Mouse (Mus musculus): ENCODE results near the gene Patl1. TPM values are rescaled to one million over a fixed set of nuclear protein-coding genes. Genes with fewer than 3 reads are reported as not detected.

Patl1 gene
- polyA plus RNA-seq (2017; shearing (Covaris generic)), result 19.2 TPM

DNA sequence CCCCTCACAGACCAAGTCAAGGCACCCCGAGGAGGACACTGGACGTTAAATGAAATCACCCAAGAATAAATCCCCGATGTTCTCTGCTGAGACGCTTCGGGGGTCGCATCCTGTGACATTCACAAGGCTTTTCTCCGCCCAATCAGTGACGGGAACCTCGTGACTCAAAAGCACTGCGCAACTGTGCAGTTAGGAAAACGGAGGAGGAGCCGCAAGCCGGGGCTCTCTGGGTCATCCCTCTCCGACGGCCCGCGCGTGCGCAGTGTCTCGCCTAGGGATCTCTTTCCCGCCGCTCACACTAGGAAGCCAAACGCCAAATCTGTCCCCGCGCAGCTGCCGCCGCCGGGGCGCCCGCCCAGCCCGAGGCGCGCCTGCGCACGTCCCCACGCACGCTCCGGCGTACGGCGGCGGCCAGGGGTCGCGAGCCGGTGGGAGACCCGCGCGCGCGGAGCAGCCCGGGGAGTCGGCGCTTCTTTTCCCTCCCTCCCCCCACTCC lies at the start of gene Patl1:
Gene Patl1, plus strand, starts transcription at position 363 of the 496 bp plus-strand sequence.

DNA sequence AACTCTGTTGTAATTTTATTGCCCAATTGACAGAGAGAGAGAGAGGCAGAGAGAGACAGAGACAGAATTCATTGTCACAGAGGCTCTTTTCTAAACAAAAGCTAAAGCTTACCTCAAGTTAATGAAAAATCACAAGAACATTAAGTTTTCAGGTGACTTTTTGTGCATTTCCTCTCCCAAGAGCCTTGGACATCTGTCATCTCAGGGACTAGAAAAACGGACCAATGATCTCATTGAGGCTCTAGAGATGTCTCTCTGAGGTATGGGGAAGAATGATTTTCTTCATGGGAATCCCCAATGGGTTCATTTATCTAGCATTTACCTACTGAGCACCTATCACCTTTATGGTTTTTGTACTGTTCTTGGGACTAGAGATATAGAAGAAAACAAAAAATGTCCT lies 37.2 kb upstream of the Patl1 start, which contains the start of gene Olfr1419:
Gene Olfr1419, minus strand, starts transcription at position 101 of the 400 bp plus-strand sequence.

DNA sequence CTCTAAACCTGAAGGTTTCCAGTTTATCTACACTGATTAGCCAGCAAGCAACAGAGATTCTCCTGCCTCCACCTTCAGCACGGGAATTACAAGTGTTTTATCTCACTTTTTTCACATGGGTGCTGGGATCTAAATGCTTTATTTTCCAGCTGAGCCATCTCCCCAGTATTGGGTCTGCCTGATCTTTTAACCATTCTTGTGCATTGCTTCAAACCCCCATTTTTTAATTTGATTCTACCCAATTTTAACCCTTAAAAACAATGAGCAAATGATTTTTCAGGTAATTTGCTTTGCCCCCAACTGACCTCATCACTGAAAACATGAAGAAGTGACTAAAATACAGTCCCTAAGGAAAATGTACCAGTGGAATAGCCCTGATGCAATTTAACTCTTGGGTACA lies 25.9 kb upstream of the Patl1 start, which contains the start of gene Olfr1420:
Gene Olfr1420, plus strand, starts transcription at position 301 of the 400 bp plus-strand sequence.

DNA sequence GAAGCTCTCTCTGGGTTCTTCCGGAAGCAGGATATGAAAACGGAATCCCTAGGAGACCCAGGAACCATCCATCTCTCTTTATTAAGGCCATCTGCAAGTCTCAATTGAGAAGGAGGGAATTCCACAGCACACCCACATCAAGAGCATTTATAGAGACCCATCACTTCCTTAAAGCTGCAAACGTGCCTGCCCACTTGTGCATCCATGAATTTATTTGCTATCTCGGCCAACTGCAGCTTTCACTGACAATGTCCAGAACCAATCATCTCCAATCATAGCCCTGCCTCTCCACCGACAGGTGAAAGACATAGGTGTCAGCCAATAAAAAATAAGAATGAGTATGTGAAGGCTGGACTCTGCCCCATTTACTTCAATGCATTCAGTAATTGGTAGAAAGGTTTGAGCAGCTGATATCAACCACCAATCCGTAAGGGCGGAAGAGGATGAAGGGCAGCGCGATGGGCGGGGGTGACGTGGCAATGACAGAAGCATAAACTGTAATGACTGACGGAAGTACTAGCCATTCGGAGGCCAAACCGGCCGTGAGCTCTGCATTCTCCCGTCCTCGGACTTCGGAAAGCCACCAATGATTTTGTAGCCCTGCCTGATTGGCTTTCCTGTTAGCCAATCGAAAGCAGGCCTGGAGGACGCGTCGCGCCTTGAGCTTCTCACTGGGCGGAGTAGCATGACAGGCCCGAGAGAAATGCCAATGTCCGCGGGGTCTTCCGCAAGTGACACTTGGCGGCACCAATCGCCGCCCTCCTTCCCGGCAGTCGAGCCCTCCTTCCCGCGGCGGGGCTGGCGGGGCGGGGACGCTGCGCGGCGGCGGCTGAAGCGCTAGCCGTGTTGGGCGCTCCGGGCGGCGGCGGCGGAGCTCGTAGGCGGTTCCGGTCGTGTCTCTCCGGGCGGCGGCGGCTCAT lies 53.1 kb downstream of the Patl1 start, which contains the start of gene Osbp:
Gene Osbp, plus strand, starts transcription at position 919 of the 920 bp plus-strand sequence.

Other genes with a start within 250 kb of the Patl1 start
- not detected for gene Oosp1, start 221.2 kb upstream of the Patl1 start, polyA plus RNA-seq (2017; shearing (Covaris generic))
- gene Oosp3, start 215.3 kb upstream of the Patl1 start, polyA plus RNA-seq (2017; shearing (Covaris generic)), result not detected
- not detected for gene Gif, start 164.8 kb upstream of the Patl1 start, polyA plus RNA-seq (2017; shearing (Covaris generic))
- 51.6 TPM for gene Mrpl16, start 142.0 kb upstream of the Patl1 start, polyA plus RNA-seq (2017; shearing (Covaris generic))
- 2.0 TPM for gene Stx3, start 93.0 kb upstream of the Patl1 start, polyA plus RNA-seq (2017; shearing (Covaris generic))
- gene Olfr1417, start 73.2 kb upstream of the Patl1 start, polyA plus RNA-seq (2017; shearing (Covaris generic)), result not detected
- gene Olfr1418, start 51.3 kb upstream of the Patl1 start, polyA plus RNA-seq (2017; shearing (Covaris generic)), result not detected
- not detected for gene Olfr1419, start 37.3 kb upstream of the Patl1 start, polyA plus RNA-seq (2017; shearing (Covaris generic))
- gene Olfr1420, start 25.8 kb upstream of the Patl1 start, polyA plus RNA-seq (2017; shearing (Covaris generic)), result not detected
- gene Osbp, start 53.5 kb downstream of the Patl1 start, polyA plus RNA-seq (2017; shearing (Covaris generic)), result 3.2 TPM
- 0.05 TPM for gene Olfr1423, start 128.9 kb downstream of the Patl1 start, polyA plus RNA-seq (2017; shearing (Covaris generic))
- gene Olfr1424, start 150.3 kb downstream of the Patl1 start, polyA plus RNA-seq (2017; shearing (Covaris generic)), result not detected
- gene Olfr1425, start 165.3 kb downstream of the Patl1 start, polyA plus RNA-seq (2017; shearing (Covaris generic)), result not detected
- gene Olfr1426, start 179.6 kb downstream of the Patl1 start, polyA plus RNA-seq (2017; shearing (Covaris generic)), result not detected
- not detected for gene Olfr1427, start 190.9 kb downstream of the Patl1 start, polyA plus RNA-seq (2017; shearing (Covaris generic))
- gene Olfr1428, start 203.5 kb downstream of the Patl1 start, polyA plus RNA-seq (2017; shearing (Covaris generic)), result not detected
- not detected for gene Olfr76, start 210.8 kb downstream of the Patl1 start, polyA plus RNA-seq (2017; shearing (Covaris generic))